ENCODE assay signal across 18 mouse cellular contexts in genomic region chr4:140711360-140711759, GRCm38 (mm10). TPM values are rescaled to one million over a fixed set of nuclear protein-coding genes. Genes with fewer than 3 reads are reported as not detected.
DNase-seq lines count a peak whose midpoint lies in the region; ATAC-seq lines count a peak whose summit lies in the region.
"Had no signal": no experiment of that assay in that cellular context is flagged by ENCODE, and none has a peak within 500 bp of the region (broad histone marks: within the 10 kb centered on the region; RNA-seq: fewer than 3 reads in every experiment).

No protein-coding gene starts in this region.

- H3K4me2 ChIP-seq in forebrain, embryonic 12.5 days, result no peak overlapping the region
- H3K4me2 ChIP-seq in forebrain, embryonic 16.5 days (ENCODE audit: low read length), result no peak overlapping the region
- no peak overlapping the region for H3K4me2 ChIP-seq in hindbrain, embryonic 13.5 days
- no peak overlapping the region for H3K4me2 ChIP-seq in liver, embryonic 12.5 days
- H3K4me2 ChIP-seq: forebrain, embryonic 15.5 days; lung, embryonic 15.5 days; neural tube, embryonic 13.5 days had no signal

- peaks cover 98% of the 10 kb centered on the region for H3K36me3 ChIP-seq in forebrain, embryonic 12.5 days (replicated peaks)
- H3K36me3 ChIP-seq in forebrain, embryonic 16.5 days (ENCODE audit: control insufficient read depth, insufficient read depth), result peaks cover 34% of the 10 kb centered on the region
- H3K36me3 ChIP-seq in hindbrain, embryonic 10.5 days, result peaks cover 99% of the 10 kb centered on the region
- H3K36me3 ChIP-seq in hindbrain, embryonic 13.5 days, result peaks cover 88% of the 10 kb centered on the region
- H3K36me3 ChIP-seq in liver, embryonic 12.5 days, result peaks cover 100% of the 10 kb centered on the region

- no peak overlapping the region for H3K4me3 ChIP-seq in forebrain, embryonic 12.5 days (replicated peaks)
- no peak overlapping the region for H3K4me3 ChIP-seq in forebrain, embryonic 16.5 days (replicated peaks; ENCODE audit: low read length)
- H3K4me3 ChIP-seq in hindbrain, embryonic 10.5 days, result no peak overlapping the region
- no peak overlapping the region for H3K4me3 ChIP-seq in hindbrain, embryonic 13.5 days
- no peak overlapping the region for H3K4me3 ChIP-seq in liver, embryonic 12.5 days
- H3K4me3 ChIP-seq: forebrain, embryonic 15.5 days; lung, embryonic 15.5 days; neural tube, embryonic 13.5 days had no signal

- no peaks in the 10 kb centered on the region for H3K9me3 ChIP-seq in forebrain, embryonic 12.5 days
- H3K9me3 ChIP-seq in forebrain, embryonic 16.5 days (ENCODE audit: control insufficient read depth, low read length), result no peaks in the 10 kb centered on the region
- H3K9me3 ChIP-seq in hindbrain, embryonic 10.5 days, result no peaks in the 10 kb centered on the region
- no peaks in the 10 kb centered on the region for H3K9me3 ChIP-seq in hindbrain, embryonic 13.5 days
- H3K9me3 ChIP-seq in liver, embryonic 12.5 days (replicated peaks), result no peaks in the 10 kb centered on the region
- H3K9me3 ChIP-seq: forebrain, embryonic 15.5 days; lung, embryonic 15.5 days; neural tube, embryonic 13.5 days had no signal

- H3K27ac ChIP-seq in forebrain, embryonic 12.5 days, result 0 out of 2 replicates have a peak overlapping the region, but pooled peaks have one; percentile 6
- no peak overlapping the region for H3K27ac ChIP-seq in forebrain, embryonic 16.5 days (ENCODE audit: low read length)
- H3K27ac ChIP-seq in hindbrain, embryonic 10.5 days, result peak overlapping the region; percentile 3; the same call in 1 of the 2 replicates
- no peak overlapping the region for H3K27ac ChIP-seq in hindbrain, embryonic 13.5 days
- H3K27ac ChIP-seq in liver, embryonic 12.5 days, result no peak overlapping the region
- H3K27ac ChIP-seq: forebrain, embryonic 15.5 days; lung, embryonic 15.5 days; neural tube, embryonic 13.5 days had no signal

- DNase-seq in hindbrain, embryonic 10.5 days (ENCODE audit: low spot score), result no peak
- peak; percentile 40 for DNase-seq in right cerebral cortex, postnatal 4 days
- no peak for DNase-seq in right cerebral cortex, adult 2 months (ENCODE audit: low spot score in 2 of 2)
- DNase-seq in thymus, postnatal 25 days, result no peak
- DNase-seq: adrenal gland, adult 8-10 months; B cell, adult 2 months; embryo, embryonic 11 days; liver; thymus, adult 2 months had no signal

- H3K4me1 ChIP-seq in forebrain, embryonic 12.5 days, result peaks cover 49% of the 10 kb centered on the region
- peaks cover 24% of the 10 kb centered on the region for H3K4me1 ChIP-seq in forebrain, embryonic 16.5 days (replicated peaks; ENCODE audit: control insufficient read depth, insufficient read depth, low read length)
- H3K4me1 ChIP-seq in hindbrain, embryonic 10.5 days (replicated peaks), result peaks cover 57% of the 10 kb centered on the region
- peaks cover 48% of the 10 kb centered on the region for H3K4me1 ChIP-seq in hindbrain, embryonic 13.5 days (replicated peaks)
- H3K4me1 ChIP-seq in liver, embryonic 12.5 days, result peaks cover 57% of the 10 kb centered on the region

- H3K27me3 ChIP-seq in forebrain, embryonic 12.5 days, result no peaks in the 10 kb centered on the region
- H3K27me3 ChIP-seq in forebrain, embryonic 16.5 days (replicated peaks; ENCODE audit: control insufficient read depth, insufficient read depth, low read length), result no peaks in the 10 kb centered on the region
- no peaks in the 10 kb centered on the region for H3K27me3 ChIP-seq in hindbrain, embryonic 10.5 days (ENCODE audit: insufficient read depth, poor library complexity, severe bottlenecking)
- no peaks in the 10 kb centered on the region for H3K27me3 ChIP-seq in hindbrain, embryonic 13.5 days
- H3K27me3 ChIP-seq in liver, embryonic 12.5 days (replicated peaks), result no peaks in the 10 kb centered on the region
- H3K27me3 ChIP-seq: forebrain, embryonic 15.5 days; lung, embryonic 15.5 days; neural tube, embryonic 13.5 days had no signal

- ATAC-seq in forebrain, embryonic 12.5 days (ENCODE audit: low FRiP score), result no peak
- no peak for ATAC-seq in forebrain, embryonic 16.5 days
- no peak for ATAC-seq in hindbrain, embryonic 13.5 days (ENCODE audit: low FRiP score)
- no peak for ATAC-seq in liver, embryonic 12.5 days
- ATAC-seq: forebrain, embryonic 15.5 days had no signal

- WGBS in forebrain, embryonic 12.5 days, result 79% methylated on average over 5 of the region's 5 CpGs
- 72% methylated on average over 5 of the region's 5 CpGs for WGBS in forebrain, embryonic 16.5 days
- WGBS in hindbrain, embryonic 10.5 days, result 94% methylated on average over 5 of the region's 5 CpGs
- 84% methylated on average over 5 of the region's 5 CpGs for WGBS in hindbrain, embryonic 13.5 days
- WGBS in liver, embryonic 12.5 days (ENCODE audit: insufficient replicate concordance), result 90% methylated on average over 5 of the region's 5 CpGs

- H3K9ac ChIP-seq in forebrain, embryonic 12.5 days, result no peak overlapping the region
- no peak overlapping the region for H3K9ac ChIP-seq in forebrain, embryonic 16.5 days (replicated peaks; ENCODE audit: low read depth, low read length)
- H3K9ac ChIP-seq in hindbrain, embryonic 13.5 days, result no peak overlapping the region
- H3K9ac ChIP-seq in liver, embryonic 12.5 days, result no peak overlapping the region
- H3K9ac ChIP-seq: forebrain, embryonic 15.5 days; lung, embryonic 15.5 days; neural tube, embryonic 13.5 days had no signal

RNA-seq across cellular contexts. Expression of gene Rcc2, which starts 11.0 kb away (rescaled TPM):
- 45.9 and 81.3 TPM in 2 replicates for polyA plus RNA-seq in forebrain, embryonic 12.5 days (2016; fragmentation: Nextera tagmentation; extraction: Ambion mirVana)
- 19.1 and 20.1 TPM in 2 replicates for polyA plus RNA-seq in forebrain, embryonic 16.5 days (2015; fragmentation: Nextera tagmentation; extraction: Ambion mirVana)
- polyA plus RNA-seq in hindbrain, embryonic 10.5 days (2016; fragmentation: Nextera tagmentation; extraction: Ambion mirVana), result 33.9 and 37.5 TPM in 2 replicates
- polyA plus RNA-seq in hindbrain, embryonic 13.5 days (2015; fragmentation: Nextera tagmentation; extraction: Ambion mirVana), result 13.8 and 15.7 TPM in 2 replicates
- 100 and 102 TPM in 2 replicates for polyA plus RNA-seq in liver, embryonic 12.5 days (2016; fragmentation: Nextera tagmentation; extraction: Ambion mirVana)

RNA-seq across cellular contexts. Expression of gene Padi6, which starts 31.1 kb away (rescaled TPM):
- polyA plus RNA-seq in forebrain, embryonic 12.5 days (2016; fragmentation: Nextera tagmentation; extraction: Ambion mirVana), result not detected in 2 replicates
- 0.10 TPM in 1 of 2 replicates, not detected in the other for polyA plus RNA-seq in forebrain, embryonic 16.5 days (2015; fragmentation: Nextera tagmentation; extraction: Ambion mirVana)
- polyA plus RNA-seq in hindbrain, embryonic 10.5 days (2016; fragmentation: Nextera tagmentation; extraction: Ambion mirVana), result 0.06 TPM in 1 of 2 replicates, not detected in the other
- polyA plus RNA-seq in hindbrain, embryonic 13.5 days (2015; fragmentation: Nextera tagmentation; extraction: Ambion mirVana), result not detected in 2 replicates
- polyA plus RNA-seq in liver, embryonic 12.5 days (2016; fragmentation: Nextera tagmentation; extraction: Ambion mirVana), result not detected in 2 replicates
- polyA plus RNA-seq: kidney, embryonic 16.5 days; neural tube, embryonic 13.5 days; stomach, embryonic 14.5 days had no signal

RNA-seq across cellular contexts. Expression of gene Arhgef10l, which starts 45.5 kb away (rescaled TPM):
- polyA plus RNA-seq in forebrain, embryonic 12.5 days (2016; fragmentation: Nextera tagmentation; extraction: Ambion mirVana), result 26.1 and 31.1 TPM in 2 replicates
- 20.5 and 23.0 TPM in 2 replicates for polyA plus RNA-seq in forebrain, embryonic 16.5 days (2015; fragmentation: Nextera tagmentation; extraction: Ambion mirVana)
- polyA plus RNA-seq in hindbrain, embryonic 10.5 days (2016; fragmentation: Nextera tagmentation; extraction: Ambion mirVana), result 23.7 and 32.3 TPM in 2 replicates
- polyA plus RNA-seq in hindbrain, embryonic 13.5 days (2015; fragmentation: Nextera tagmentation; extraction: Ambion mirVana), result 23.2 and 23.8 TPM in 2 replicates
- polyA plus RNA-seq in liver, embryonic 12.5 days (2016; fragmentation: Nextera tagmentation; extraction: Ambion mirVana), result 3.5 and 3.7 TPM in 2 replicates

Comparison
In these comparisons a context has a peak if more than half of its experiments do, and no peak if none do; other contexts are left out.
1. H3K27ac ChIP-seq: peak in forebrain, embryonic 12.5 days (single experiment) and hindbrain, embryonic 10.5 days (single experiment); none in forebrain, embryonic 16.5 days (single experiment), hindbrain, embryonic 13.5 days (single experiment) and liver, embryonic 12.5 days (single experiment).